Mouse (Mus musculus) megakaryocyte, embryonic 14.5 days (primary cell): ENCODE results near the gene Herc2. TPM values are rescaled to one million over a fixed set of nuclear protein-coding genes. Genes with fewer than 3 reads are reported as not detected.

Source experiments
- H3K27me3 ChIP-seq: replicated peaks from 2 replicates; pipeline ENCODE3; 2012; ENCODE audit warnings: inconsistent platforms
- H3K36me3 ChIP-seq: replicated peaks from 2 replicates; pipeline ENCODE3; 2012; ENCODE audit warnings: low read length, inconsistent platforms, mixed read lengths
- H3K4me1 ChIP-seq: 2 replicates; pipeline ENCODE4 v1.6.1; 2012; ENCODE audit warnings: inconsistent platforms
- H3K4me3 ChIP-seq: replicated peaks from 2 replicates; pipeline ENCODE3; 2012; ENCODE audit warnings: moderate library complexity, mild to moderate bottlenecking, inconsistent platforms
- H3K9me3 ChIP-seq: 2 replicates; pipeline ENCODE4 v1.6.1; 2012; ENCODE audit warnings: inconsistent platforms
- FLI1 ChIP-seq: IDR thresholded peaks from 2 replicates; pipeline ENCODE4 v1.6.1; 2012; ENCODE audit warnings: low read length, inconsistent platforms, mixed read lengths
- GATA1 ChIP-seq: IDR thresholded peaks from 3 replicates; pipeline ENCODE4 v1.6.1; 2012; ENCODE audit warnings: mixed read lengths, low read length, inconsistent platforms, borderline replicate concordance
- polyA plus RNA-seq: library from polyadenylated mRNA; stranded (reverse); fragments of >175 nt; gene quantifications from 2 replicates; pipeline ENCODE4 v1.2.3, GENCODE M21; 2012; ENCODE audit warnings: low replicate concordance; ENCODE audit not compliant: insufficient read depth

Herc2 gene
- polyA plus RNA-seq, 1 experiment, result 0.82 TPM

DNA sequence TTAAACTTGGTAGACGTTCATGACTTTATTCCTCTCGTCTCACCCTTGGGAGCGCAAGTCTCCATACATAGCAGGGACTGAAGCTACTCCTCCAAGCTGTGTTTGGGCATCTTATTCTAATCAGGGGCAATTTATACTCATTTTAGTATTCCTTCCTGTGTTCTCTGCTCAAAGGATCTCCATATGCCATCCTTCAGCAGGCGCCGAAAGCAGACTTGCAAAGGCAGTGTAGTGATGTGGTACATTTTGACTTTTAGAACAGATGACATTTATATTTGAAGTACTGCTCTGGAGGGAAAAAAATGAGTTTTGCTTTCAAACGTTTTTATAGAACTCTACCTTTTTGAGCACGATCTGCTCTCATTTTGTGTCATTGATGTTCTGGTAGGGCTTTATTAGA is 71.0 kb downstream of the Herc2 start:
- TF ChIP-seq GATA1, result no peak
- TF ChIP-seq FLI1, result no peak
- Histone ChIP-seq H3K4me1 (no peaks in the 10 kb centered on the region), H3K4me3 (no peak overlapping the region)

DNA sequence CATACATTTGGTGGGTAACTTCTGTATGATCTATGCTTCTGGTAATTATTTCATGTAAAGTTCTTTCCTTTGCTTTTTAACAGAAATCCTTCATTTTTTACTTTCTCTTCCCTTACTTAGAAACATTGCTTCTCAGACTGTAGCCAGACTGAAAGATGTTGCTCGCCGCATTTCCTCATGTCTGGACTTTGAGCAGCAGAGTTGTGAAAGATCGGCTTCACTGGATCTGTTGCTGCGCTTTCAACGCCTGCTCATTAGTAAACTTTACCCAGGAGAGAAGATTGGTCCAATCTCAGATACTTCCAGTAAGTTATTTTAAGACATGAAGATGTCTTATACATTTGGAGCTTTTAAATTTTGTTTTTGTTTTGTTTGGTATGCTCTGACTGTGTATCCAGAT is 71.4 kb downstream of the Herc2 start:
- Histone ChIP-seq H3K4me1 (no peaks in the 10 kb centered on the region), H3K4me3 (no peak overlapping the region), H3K36me3 (peaks cover 63% of the 10 kb centered on the region), H3K27me3 (no peaks in the 10 kb centered on the region), H3K9me3 (no peaks in the 10 kb centered on the region)
- TF ChIP-seq FLI1, result no peak
- TF ChIP-seq GATA1, result no peak

More for the DNA sequence above, 71.0 kb downstream of the Herc2 start:
- Histone ChIP-seq H3K36me3 (peaks cover 63% of the 10 kb centered on the region), H3K9me3 (no peaks in the 10 kb centered on the region), H3K27me3 (no peaks in the 10 kb centered on the region)

DNA sequence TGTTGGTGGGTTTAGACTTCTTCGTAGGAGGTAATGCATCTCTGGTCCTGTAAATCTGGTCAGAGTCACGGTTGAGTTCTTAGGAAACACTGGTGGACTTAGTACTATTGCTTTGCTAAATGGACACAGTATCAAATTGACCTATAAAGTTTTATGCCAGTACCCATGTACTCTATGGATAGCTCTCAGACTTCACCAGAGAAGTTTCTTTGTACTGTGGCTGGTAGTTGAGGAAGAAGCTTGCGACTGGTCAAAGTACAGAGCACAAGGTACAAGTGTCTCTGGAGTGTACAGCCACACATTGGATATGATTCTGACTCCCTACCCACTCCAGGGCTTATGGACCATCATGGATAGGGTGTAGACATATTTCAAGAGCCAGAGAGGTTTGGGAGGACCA is 78.1 kb downstream of the Herc2 start:
- no peaks in the 10 kb centered on the region for H3K9me3 ChIP-seq
- no peaks in the 10 kb centered on the region for H3K4me1 ChIP-seq
- H3K36me3 ChIP-seq, result peaks cover 76% of the 10 kb centered on the region
- H3K4me3 ChIP-seq, result no peak overlapping the region
- TF ChIP-seq GATA1 (no peak), FLI1 (no peak)
- H3K27me3 ChIP-seq, result no peaks in the 10 kb centered on the region

DNA sequence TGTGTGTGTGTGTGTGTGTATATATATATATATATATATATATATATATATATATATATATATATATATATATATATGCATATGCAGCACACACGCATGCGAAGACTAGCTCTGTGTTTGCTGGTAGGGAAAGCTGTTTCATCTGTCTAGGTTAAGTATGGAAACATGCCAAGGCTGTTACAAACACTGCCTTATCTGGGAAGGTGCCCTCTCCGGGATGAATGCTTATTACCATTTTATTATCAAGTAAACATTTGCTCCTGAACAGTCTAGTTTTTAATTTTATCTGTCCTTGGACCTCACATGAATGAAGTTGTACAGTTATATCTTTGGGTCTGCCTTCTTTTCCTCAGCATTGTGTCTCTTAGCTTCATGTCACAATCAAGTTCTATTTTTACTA is 79.6 kb downstream of the Herc2 start:
- Histone ChIP-seq H3K4me3 (no peak overlapping the region), H3K27me3 (no peaks in the 10 kb centered on the region), H3K4me1 (no peaks in the 10 kb centered on the region), H3K9me3 (no peaks in the 10 kb centered on the region), H3K36me3 (peaks cover 77% of the 10 kb centered on the region)
- no peak for TF ChIP-seq GATA1
- TF ChIP-seq FLI1, result no peak

DNA sequence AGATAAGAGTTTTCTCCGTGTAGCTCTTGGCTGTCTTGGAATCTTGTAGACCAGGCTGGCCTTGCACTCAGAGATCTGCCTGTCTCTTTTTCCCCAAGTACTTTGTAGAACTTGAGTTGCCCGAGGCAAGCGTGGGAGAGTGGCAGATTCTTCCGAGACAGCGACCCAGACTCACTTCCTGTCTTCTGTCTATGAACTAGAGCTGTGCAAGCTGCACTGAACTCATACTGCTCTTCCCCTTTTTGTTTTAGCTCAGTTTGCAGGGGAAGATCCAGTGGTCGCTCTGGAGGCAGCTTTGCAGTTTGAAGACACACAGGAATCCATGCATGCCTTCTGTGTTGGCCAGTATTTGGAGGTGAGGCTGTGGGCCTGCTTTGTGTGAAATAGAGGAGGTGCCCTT is 81.6 kb downstream of the Herc2 start:
- no peaks in the 10 kb centered on the region for H3K4me1 ChIP-seq
- no peaks in the 10 kb centered on the region for H3K9me3 ChIP-seq
- no peaks in the 10 kb centered on the region for H3K27me3 ChIP-seq
- TF ChIP-seq GATA1, result no peak
- no peak for TF ChIP-seq FLI1
- H3K36me3 ChIP-seq, result peaks cover 84% of the 10 kb centered on the region
- H3K4me3 ChIP-seq, result no peak overlapping the region

DNA sequence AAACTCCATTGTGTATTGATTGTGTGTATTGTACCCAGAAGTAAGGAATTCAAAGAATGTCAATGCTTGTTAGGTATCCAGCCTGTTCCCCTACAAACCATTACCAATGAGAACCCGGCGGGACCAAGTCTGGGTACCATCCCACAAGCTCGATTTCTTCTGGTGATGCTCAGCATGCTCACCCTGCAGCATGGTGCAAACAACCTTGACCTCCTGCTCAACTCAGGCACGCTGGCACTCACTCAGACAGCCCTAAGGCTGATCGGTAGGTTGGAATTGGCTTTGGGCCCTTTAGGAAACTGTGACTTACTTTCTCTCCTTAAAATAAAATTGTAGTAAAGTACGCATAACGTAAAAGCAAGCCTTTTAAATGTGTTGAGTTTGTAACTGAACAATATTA is 88.7 kb downstream of the Herc2 start:
- Histone ChIP-seq H3K9me3 (no peaks in the 10 kb centered on the region), H3K4me1 (no peaks in the 10 kb centered on the region), H3K36me3 (peaks cover 86% of the 10 kb centered on the region), H3K27me3 (no peaks in the 10 kb centered on the region), H3K4me3 (no peak overlapping the region)
- TF ChIP-seq GATA1 (no peak), FLI1 (no peak)

DNA sequence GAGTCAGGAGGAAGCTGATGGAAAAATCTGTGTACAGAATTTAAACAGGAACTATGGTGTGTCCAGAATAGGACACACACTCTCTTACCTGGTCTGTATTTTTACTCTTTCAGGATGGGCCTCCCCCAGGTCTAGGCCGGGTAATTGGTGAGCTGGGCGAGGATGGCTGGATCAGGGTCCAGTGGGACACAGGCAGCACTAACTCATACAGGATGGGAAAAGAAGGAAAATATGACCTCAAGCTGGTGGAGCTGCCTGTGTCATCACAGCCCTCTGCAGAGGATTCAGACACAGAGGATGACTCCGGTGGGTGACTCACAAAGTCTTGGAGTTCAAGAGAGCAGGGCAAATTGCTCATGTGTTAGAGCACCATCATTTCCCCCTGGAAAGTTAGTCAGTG is 96.4 kb downstream of the Herc2 start:
- Histone ChIP-seq H3K9me3 (no peaks in the 10 kb centered on the region), H3K27me3 (no peaks in the 10 kb centered on the region), H3K36me3 (peaks cover 80% of the 10 kb centered on the region), H3K4me1 (peaks cover 8% of the 10 kb centered on the region; the same call in 1 of the 2 replicates), H3K4me3 (no peak overlapping the region)
- TF ChIP-seq FLI1 (no peak), GATA1 (no peak)

DNA sequence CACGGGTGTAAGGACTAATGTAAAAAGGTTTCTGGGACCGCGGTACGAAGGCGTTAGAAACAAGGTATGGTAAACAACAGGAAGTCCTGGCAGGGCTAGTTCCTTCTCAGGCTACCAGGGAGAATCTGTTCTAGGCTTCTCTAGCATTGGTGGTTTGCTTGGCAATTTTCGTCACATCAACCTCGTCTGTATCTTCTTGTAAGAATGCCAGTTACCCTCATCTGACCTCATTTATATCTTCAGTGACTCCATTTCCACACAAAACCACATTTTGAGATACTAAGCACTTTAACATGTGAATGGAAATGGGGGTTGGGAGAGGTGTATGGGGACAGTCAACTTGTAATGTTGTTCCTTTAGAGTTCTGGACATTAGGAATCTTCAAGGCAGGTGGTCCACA is 98.9 kb downstream of the Herc2 start:
- TF ChIP-seq FLI1 (no peak), GATA1 (no peak)
- H3K4me3 ChIP-seq, result no peak overlapping the region
- no peaks in the 10 kb centered on the region for H3K27me3 ChIP-seq
- peaks cover 91% of the 10 kb centered on the region for H3K36me3 ChIP-seq
- H3K9me3 ChIP-seq, result no peaks in the 10 kb centered on the region
- H3K4me1 ChIP-seq, result peaks cover 8% of the 10 kb centered on the region; the same call in 1 of the 2 replicates

DNA sequence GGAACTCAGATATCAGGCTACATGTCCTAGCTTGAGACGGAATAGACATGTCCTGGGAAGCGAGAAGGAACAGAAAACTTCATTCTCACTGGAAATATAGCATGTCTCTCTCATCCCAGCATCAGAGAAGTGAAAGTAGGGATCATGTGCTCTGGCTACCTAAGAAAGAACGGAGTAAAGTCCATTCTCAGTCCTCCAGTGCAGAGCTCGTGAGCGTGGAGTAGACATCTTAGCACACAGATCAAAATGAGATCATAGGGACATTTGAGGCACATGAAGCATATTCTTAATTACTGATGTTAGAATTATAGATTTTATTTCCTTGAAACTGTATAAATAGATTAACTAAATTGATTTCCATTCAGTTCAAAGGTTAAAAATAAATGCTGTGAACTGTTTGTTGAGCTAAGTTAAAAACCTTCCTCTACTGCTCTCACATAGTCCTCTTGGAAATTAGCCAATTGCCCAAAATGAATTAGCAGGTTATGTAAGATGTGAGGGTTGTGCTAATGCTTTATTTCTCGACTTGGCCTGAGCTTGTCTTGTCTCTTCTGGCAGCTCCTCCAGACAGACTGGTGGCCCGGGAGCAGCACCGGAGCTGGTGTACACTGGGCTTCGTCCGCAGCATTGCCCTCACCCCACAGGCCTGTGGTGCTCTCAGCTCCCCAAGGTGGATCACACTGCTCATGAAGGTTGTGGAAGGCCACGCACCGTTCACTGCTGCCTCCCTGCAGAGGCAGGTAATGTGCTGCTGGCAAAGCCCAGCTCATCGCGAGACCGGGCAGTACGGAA is 102.1 kb downstream of the Herc2 start:
- no peaks in the 10 kb centered on the region for H3K9me3 ChIP-seq
- H3K27me3 ChIP-seq, result no peaks in the 10 kb centered on the region
- peaks cover 95% of the 10 kb centered on the region for H3K36me3 ChIP-seq
- peaks cover 8% of the 10 kb centered on the region; the same call in 1 of the 2 replicates for H3K4me1 ChIP-seq
- no peak overlapping the region for H3K4me3 ChIP-seq
- no peak for TF ChIP-seq GATA1
- no peak for TF ChIP-seq FLI1

DNA sequence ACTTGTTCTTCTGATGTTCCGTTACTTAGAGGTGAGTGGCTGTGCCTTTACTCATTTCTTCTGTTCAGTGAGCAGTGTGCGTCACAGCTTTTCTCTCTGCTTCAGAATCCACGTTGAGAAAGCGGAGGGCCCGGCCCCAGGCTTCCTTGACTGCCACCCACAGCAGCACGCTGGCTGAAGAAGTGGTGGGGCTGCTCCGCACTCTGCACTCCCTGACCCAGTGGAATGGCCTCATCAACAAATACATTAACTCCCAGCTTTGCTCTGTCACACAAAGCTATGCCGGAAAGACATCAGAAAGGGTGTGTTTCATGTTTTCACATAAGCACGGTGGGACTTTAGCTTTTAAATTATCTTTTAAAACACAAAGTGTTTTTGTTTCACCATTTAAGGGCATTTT is 103.2 kb downstream of the Herc2 start:
- Histone ChIP-seq H3K4me3 (no peak overlapping the region), H3K4me1 (peaks cover 8% of the 10 kb centered on the region; the same call in 1 of the 2 replicates), H3K9me3 (no peaks in the 10 kb centered on the region), H3K27me3 (no peaks in the 10 kb centered on the region), H3K36me3 (peaks cover 98% of the 10 kb centered on the region)
- no peak for TF ChIP-seq FLI1
- TF ChIP-seq GATA1, result no peak

DNA sequence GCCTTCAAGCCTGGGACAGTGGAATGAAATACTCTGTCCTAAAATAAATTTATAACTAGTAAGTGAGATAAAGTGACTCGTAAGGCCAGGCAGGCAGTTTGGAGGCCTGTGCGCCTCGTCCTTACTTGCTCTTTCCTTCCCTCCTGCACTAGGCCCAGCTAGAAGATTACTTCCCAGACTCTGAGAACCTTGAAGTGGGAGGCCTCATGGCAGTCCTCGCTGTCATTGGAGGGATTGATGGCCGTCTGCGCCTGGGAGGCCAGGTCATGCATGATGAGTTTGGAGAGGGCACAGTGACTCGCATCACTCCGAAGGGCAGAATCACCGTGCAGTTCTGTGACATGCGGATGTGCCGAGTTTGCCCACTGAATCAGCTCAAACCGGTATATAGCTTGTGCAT is 103.6 kb downstream of the Herc2 start:
- Histone ChIP-seq H3K36me3 (peaks cover 98% of the 10 kb centered on the region), H3K27me3 (no peaks in the 10 kb centered on the region), H3K4me1 (peaks cover 6% of the 10 kb centered on the region; the same call in 1 of the 2 replicates), H3K9me3 (no peaks in the 10 kb centered on the region), H3K4me3 (no peak overlapping the region)
- TF ChIP-seq GATA1, result no peak
- TF ChIP-seq FLI1, result no peak
